Mouse (Mus musculus) lung, postnatal 0 days (tissue): ENCODE data around the gene Rasa2. TPM values are rescaled to one million over a fixed set of nuclear protein-coding genes. Genes with fewer than 3 reads are reported as not detected.

ENCODE experiments used
- ATAC-seq: fragments of 200-750 bp; cut with Nextera tagmentation; 2 replicates; pipeline ENCODE4 v1.8.0; 2017; ENCODE audit warnings: moderate library complexity
- DNase-seq: peaks from one replicate; pipeline ENCODE4 v3.0.0-alpha.2; 2016; ENCODE audit warnings: low spot score
- H3K27ac ChIP-seq: fragments of 300-500 bp; sonication (generic); 2 replicates; pipeline ENCODE4 v1.5.1; 2014; ENCODE audit warnings: antibody characterized with exemption, mild to moderate bottlenecking, low read length, mixed read lengths
- H3K27me3 ChIP-seq: fragments of 300-500 bp; sonication (generic); replicated peaks from 2 replicates; pipeline ENCODE4 v1.6.1; 2014; ENCODE audit warnings: low read length, mixed read lengths; ENCODE audit not compliant: insufficient read depth
- H3K36me3 ChIP-seq: fragments of 300-500 bp; sonication (generic); 2 replicates; pipeline ENCODE4 v1.6.1; 2014; ENCODE audit warnings: low read length, mixed read lengths; ENCODE audit not compliant: insufficient read depth
- H3K4me1 ChIP-seq: fragments of 300-500 bp; sonication (generic); 2 replicates; pipeline ENCODE4 v1.6.1; 2014; ENCODE audit warnings: antibody characterized with exemption, low read depth, low read length, mixed read lengths; ENCODE audit not compliant: insufficient read depth
- H3K4me2 ChIP-seq: fragments of 300-500 bp; sonication (generic); replicated peaks from 2 replicates; pipeline ENCODE4 v1.6.1; 2014; ENCODE audit warnings: low read depth, mild to moderate bottlenecking, low read length, moderate library complexity, mixed read lengths
- H3K4me3 ChIP-seq: fragments of 300-500 bp; sonication (generic); 2 replicates; pipeline ENCODE4 v1.5.1; 2014; ENCODE audit warnings: low read depth, low read length
- H3K9ac ChIP-seq: fragments of 300-500 bp; sonication (generic); replicated peaks from 2 replicates; pipeline ENCODE4 v1.6.1; 2014; ENCODE audit warnings: low read depth, mild to moderate bottlenecking
- H3K9me3 ChIP-seq: fragments of 300-500 bp; sonication (generic); 2 replicates; pipeline ENCODE4 v1.6.1; 2016; ENCODE audit warnings: low read length, mixed read lengths
- CTCF ChIP-seq: IDR thresholded peaks from 2 replicates; pipeline ENCODE4 v1.5.1; 2016; ENCODE audit warnings: antibody characterized with exemption, mild to moderate bottlenecking
- EP300 ChIP-seq: IDR thresholded peaks from 2 replicates; pipeline ENCODE4 v1.6.1; 2016; ENCODE audit warnings: antibody characterized with exemption, mild to moderate bottlenecking, control low read depth
- WGBS: fragments of 180-500 bp; shearing (Covaris S2); extraction: QIAGEN DNeasy Blood & Tissue Kit; methylation state at CpG from one replicate; pipeline ENCODE4 v1.1.7; 2014; 5-methylcytosine and 5-hydroxymethylcytosine counted together
- polyA plus RNA-seq: library from polyadenylated mRNA; unstranded; fragments of >200 nt; fragmentation: Nextera tagmentation; extraction: Ambion mirVana; gene quantifications from 2 replicates; pipeline ENCODE4 v1.2.1, GENCODE M21; 2015

The Rasa2 gene
- polyA plus RNA-seq, 1 experiment from 2014 or later, result 12.3 TPM

GRCm38 (mm10) chr9:96506011-96506498 lies 125.4 kb downstream of the Rasa2 start:
- Histone ChIP-seq H3K9ac (no peak overlapping the region), H3K9me3 (no peaks in the 10 kb centered on the region), H3K36me3 (no peaks in the 10 kb centered on the region), H3K27me3 (no peaks in the 10 kb centered on the region), H3K4me1 (no peaks in the 10 kb centered on the region), H3K4me3 (no peak overlapping the region), H3K4me2 (0 out of 2 replicates have a peak overlapping the region, but pooled peaks have one; percentile 17), H3K27ac (no peak overlapping the region)
- TF ChIP-seq CTCF, result no peak
- TF ChIP-seq EP300, result no peak
- no peak; the same call in 1 of the 2 replicates for ATAC-seq
- WGBS, result 10% methylated on average over 10 of the region's 10 CpGs
- DNase-seq, result peak; percentile 41

- WGBS, result 87% methylated on average over 4 of the region's 4 CpGs
- Histone ChIP-seq H3K36me3 (no peaks in the 10 kb centered on the region), H3K4me1 (no peaks in the 10 kb centered on the region), H3K4me2 (no peak overlapping the region), H3K4me3 (no peak overlapping the region), H3K27ac (no peak overlapping the region), H3K9me3 (no peaks in the 10 kb centered on the region), H3K9ac (no peak overlapping the region), H3K27me3 (no peaks in the 10 kb centered on the region)
- DNase-seq (no peak), ATAC-seq (no peak)
- TF ChIP-seq EP300, result no peak
- no peak for TF ChIP-seq CTCF
Observed at GRCm38 (mm10) chr9:96505156-96505555, 126.3 kb downstream of the Rasa2 start.

GRCm38 (mm10) chr9:96504116-96504895 lies 127.1 kb downstream of the Rasa2 start:
- 78% methylated on average over 17 of the region's 17 CpGs for WGBS
- no peak overlapping the region for H3K4me3 ChIP-seq
- DNase-seq (no peak), ATAC-seq (no peak)
- H3K9ac ChIP-seq, result no peak overlapping the region
- no peak overlapping the region for H3K27ac ChIP-seq
- no peaks in the 10 kb centered on the region for H3K36me3 ChIP-seq
- no peak overlapping the region for H3K4me2 ChIP-seq
- no peaks in the 10 kb centered on the region for H3K9me3 ChIP-seq
- H3K27me3 ChIP-seq, result no peaks in the 10 kb centered on the region
- TF ChIP-seq EP300 (no peak), CTCF (no peak)
- no peaks in the 10 kb centered on the region for H3K4me1 ChIP-seq

GRCm38 (mm10) chr9:96502856-96503610 lies 128.4 kb downstream of the Rasa2 start:
- Histone ChIP-seq H3K4me1 (no peaks in the 10 kb centered on the region), H3K4me3 (no peak overlapping the region), H3K9me3 (no peaks in the 10 kb centered on the region), H3K4me2 (no peak overlapping the region), H3K27me3 (no peaks in the 10 kb centered on the region), H3K36me3 (no peaks in the 10 kb centered on the region), H3K27ac (no peak overlapping the region), H3K9ac (no peak overlapping the region)
- WGBS, result 66% methylated on average over 6 of the region's 6 CpGs
- DNase-seq (no peak), ATAC-seq (no peak)
- TF ChIP-seq EP300 (no peak), CTCF (no peak)

GRCm38 (mm10) chr9:96501217-96501616 lies 130.2 kb downstream of the Rasa2 start:
- Histone ChIP-seq H3K9me3 (no peaks in the 10 kb centered on the region), H3K36me3 (no peaks in the 10 kb centered on the region), H3K4me1 (no peaks in the 10 kb centered on the region), H3K4me2 (no peak overlapping the region), H3K4me3 (no peak overlapping the region), H3K27me3 (no peaks in the 10 kb centered on the region), H3K9ac (no peak overlapping the region), H3K27ac (no peak overlapping the region)
- 62% methylated on average over 7 of the region's 7 CpGs for WGBS
- TF ChIP-seq EP300 (no peak), CTCF (no peak)
- DNase-seq (peak; percentile 35), ATAC-seq (no peak)

- H3K27ac ChIP-seq, result no peak overlapping the region
- no peak for ATAC-seq
Observed at GRCm38 (mm10) chr9:96493212-96493611, 138.2 kb downstream of the Rasa2 start.

More at GRCm38 (mm10) chr9:96493212-96493611, 138.2 kb downstream of the Rasa2 start:
- 34% methylated on average over 3 of the region's 3 CpGs for WGBS
- H3K36me3 ChIP-seq, result no peaks in the 10 kb centered on the region
- no peaks in the 10 kb centered on the region for H3K27me3 ChIP-seq
- peak; percentile 31 for DNase-seq
- H3K9ac ChIP-seq, result no peak overlapping the region
- no peaks in the 10 kb centered on the region for H3K9me3 ChIP-seq
- H3K4me3 ChIP-seq, result no peak overlapping the region
- H3K4me2 ChIP-seq, result no peak overlapping the region
- H3K4me1 ChIP-seq, result no peaks in the 10 kb centered on the region; the same call in 1 of the 2 replicates
- TF ChIP-seq CTCF, result no peak
- TF ChIP-seq EP300, result no peak
